Mouse (Mus musculus): ENCODE results near the gene Zmpste24. TPM values are rescaled to one million over a fixed set of nuclear protein-coding genes. Genes with fewer than 3 reads are reported as not detected.

The Zmpste24 gene
- total RNA-seq, 2 experiments from 2014 or later: 19.8 to 20.8 TPM

GRCm38 (mm10) chr4:121031440-121031839 lies 66.6 kb downstream of the Zmpste24 start:
- DNase-seq: no peak

- no peak for DNase-seq
Measured at GRCm38 (mm10) chr4:121029632-121030031, 68.4 kb downstream of the Zmpste24 start.

- DNase-seq: peak; percentile 78
Measured at GRCm38 (mm10) chr4:121028659-121029392, 69.2 kb downstream of the Zmpste24 start.

DNA sequence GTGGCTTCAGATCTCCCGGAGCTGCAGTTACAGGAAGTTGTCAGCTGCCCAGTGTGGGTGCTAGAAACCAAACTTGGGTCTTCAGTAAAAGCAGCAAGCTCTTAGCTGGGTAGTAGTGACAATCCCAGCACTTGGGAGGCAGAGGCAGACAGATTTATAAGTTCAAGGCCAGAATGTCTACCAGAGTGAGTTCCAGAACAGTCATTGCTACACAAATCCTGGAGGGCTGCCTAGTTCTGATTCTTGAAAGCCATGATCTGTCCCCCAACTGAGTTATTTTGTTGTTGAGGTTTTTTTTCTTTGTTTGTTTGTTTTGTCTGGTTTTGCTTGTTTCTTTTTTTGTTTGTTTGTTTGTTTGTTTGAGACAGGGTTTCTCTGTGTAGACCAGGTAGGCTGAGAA lies 69.9 kb downstream of the Zmpste24 start:
- no peak for DNase-seq

DNA sequence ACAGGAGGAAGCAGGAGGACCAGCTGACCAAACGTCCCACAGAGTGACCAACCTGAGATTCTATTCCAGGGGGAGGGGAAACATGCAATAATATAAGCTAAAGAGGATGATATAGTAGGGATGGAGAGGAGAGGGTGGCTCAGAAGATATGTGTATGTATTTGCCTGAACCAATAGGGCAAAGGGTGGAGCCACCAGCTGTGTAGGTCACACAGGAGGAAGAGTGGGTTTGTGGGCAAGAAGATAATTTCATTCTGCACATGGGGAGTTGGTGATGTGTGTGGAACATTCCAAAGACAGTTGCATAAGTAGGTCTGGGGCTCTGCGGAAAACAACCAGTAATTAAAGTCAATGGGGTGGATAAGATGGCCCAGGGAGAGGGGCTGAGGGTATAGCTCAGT lies 72.4 kb downstream of the Zmpste24 start:
- DNase-seq: no peak

DNA sequence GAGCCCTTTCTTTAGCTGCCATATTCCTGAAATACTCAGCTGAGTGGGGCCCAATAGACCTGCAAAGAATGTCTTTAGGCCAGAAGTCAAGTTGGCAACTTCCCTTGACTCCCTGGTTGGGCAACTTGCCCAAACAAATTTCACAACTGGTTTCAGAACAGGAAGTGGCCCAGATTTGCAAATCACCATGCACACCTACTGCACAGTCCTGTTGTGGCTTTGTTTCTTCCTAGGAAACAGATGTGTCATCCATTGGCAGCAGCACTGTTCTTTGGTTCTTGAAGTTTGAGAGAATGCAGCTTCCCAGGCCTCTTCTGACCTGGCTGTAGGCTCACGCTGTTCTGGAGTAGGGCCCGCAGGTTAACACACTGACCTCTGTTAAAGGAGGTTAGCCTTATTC lies 74.1 kb downstream of the Zmpste24 start:
- peak; percentile 29 for DNase-seq

DNA sequence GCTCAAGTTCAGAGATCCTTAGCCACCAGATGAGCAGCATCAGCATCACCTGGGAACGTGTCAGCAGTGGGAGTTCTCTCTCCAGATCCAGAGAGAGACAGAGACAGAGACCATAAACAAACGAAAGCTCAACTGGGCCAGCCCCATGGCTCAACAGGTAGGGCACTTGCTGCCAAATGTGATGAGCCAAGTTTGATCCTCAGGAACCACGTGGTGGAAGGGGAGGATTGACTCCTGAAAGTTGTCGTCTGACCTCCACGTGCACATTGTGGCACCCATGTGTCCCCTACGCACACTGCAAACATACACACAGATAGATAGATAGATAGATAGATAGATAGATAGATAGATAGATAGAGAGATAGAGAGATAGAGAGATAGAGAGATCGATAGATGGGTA lies 74.6 kb downstream of the Zmpste24 start:
- DNase-seq: no peak

DNA sequence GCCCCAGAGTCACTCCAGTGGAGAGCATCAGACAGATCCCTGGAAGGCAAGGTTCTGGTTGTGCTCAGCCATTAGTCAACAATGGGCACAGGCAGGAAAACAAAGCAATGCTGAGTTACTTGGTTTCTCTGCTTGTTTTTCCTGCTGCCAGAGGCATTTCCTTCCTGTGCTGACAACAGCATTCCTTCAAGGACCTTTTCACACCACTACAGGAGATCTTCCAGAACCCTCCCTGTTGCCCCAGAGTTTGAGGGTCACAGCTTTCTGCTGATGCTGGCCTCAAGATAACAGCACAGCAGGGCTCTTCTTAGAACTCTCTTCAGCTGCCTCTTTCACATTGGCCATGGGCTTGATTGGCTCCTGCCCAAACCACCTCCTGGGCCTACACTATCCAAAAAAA lies 76.1 kb downstream of the Zmpste24 start:
- DNase-seq: no peak

- DNase-seq: no peak
Measured at GRCm38 (mm10) chr4:121020040-121020790, 77.8 kb downstream of the Zmpste24 start.

- DNase-seq: no peak
Measured at GRCm38 (mm10) chr4:121018250-121018649, 79.8 kb downstream of the Zmpste24 start.

DNA sequence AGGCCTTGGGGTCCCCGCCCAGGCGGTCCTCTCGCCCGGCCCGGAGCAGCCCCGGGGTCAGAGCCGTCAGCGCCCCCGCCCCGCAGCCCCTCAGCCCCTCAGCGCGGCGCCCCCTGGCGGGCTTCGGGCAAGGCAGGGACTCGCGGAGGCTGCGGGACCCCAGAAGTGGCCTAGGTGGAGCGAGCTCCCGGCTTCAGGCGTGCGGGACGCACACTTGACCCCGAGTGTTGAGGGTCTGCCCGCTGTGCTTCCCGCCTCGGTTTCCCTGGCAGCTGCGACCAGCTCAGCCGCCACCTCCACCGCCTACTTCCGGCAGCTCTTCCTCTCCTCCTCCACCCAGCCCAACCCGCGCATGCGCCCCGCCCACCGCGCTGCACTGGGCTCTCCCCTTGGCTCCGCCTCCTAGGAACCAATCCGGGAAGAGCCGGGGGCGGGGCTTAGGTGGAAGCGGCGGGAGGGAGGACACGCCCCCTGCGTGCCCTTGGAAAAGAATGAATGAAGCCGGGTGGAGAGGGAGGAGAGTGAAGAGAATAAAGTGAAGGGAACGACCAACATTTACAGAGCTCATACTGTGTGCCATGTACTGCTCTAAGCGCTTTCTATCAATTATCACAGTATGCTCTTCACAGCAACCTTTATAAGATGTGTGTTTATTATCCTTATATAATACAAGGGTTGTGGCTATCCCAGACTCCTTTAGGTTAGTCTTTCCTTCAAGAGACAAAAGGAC lies 80.9 kb downstream of the Zmpste24 start, which contains the start of gene Smap2:
Gene Smap2 (minus strand): TSS at position 320 of the 730 bp plus-strand sequence.
- peak; percentile 100 for DNase-seq

GRCm38 (mm10) chr4:121016021-121016898 lies 81.8 kb downstream of the Zmpste24 start:
- DNase-seq: peak; percentile 43

DNA sequence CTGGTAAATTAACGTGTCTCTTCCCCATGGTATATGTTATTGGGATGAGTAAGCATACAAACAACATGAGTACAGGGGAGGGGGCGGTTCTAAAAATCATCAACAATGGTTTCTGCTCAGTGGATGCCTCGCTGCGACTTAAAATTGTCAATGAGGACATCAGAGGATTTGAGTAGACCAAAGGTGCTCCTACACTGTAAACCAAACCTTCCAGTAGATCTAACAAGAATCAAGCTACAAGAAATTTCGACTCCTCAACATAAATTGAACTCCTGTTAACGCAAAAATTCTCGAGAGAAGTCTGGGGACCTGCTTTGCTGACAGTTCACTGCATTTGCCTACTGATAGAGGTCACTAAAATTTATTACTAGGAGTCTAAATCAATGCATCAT lies 82.8 kb downstream of the Zmpste24 start:
- no peak for DNase-seq

DNA sequence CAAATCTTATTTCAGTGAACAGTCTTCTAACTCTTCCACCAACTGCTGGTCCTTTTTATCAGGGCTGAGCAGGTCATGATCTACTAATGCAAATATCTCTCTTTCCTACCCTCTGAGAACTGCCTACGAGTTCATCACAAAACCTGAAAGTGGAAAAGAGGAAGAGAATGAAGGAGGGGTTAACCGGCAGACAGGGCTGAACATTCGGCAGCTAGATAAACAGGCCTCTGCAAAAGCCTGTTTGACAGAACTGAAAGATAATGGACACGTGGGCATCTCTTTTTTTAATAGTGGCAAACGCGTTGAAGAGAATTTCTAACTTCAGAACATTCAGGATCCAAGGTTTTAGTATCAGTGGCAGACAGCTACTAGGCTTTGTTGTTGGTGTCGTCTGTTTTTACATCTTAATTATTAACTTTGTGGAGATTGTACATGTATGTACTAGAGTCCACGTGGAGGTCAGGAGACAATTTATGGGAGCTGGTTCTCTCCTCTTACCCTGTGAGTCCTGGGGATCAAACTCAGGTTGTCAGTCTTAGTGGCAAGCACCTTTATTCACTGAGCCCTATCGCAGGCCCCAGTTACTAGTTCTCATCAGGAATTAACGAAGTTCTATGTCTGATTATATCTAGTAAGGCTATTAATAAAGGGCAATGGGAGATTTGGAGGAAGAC lies 83.3 kb downstream of the Zmpste24 start:
- DNase-seq: no peak

- DNase-seq: no peak
Measured at GRCm38 (mm10) chr4:121010770-121011549, 87.1 kb downstream of the Zmpste24 start.

Other genes with a start within 250 kb of the Zmpste24 start
- gene Rims3, start 243.4 kb downstream of the Zmpste24 start, total RNA-seq (2021): under 1 TPM; 0.21 to 0.29 TPM
- gene Exo5, start 173.2 kb downstream of the Zmpste24 start, total RNA-seq (2021): 1 to 10 TPM; 7.8 to 8.5 TPM
- 1 to 10 TPM; 5.6 to 6.1 TPM for gene Zfp69, start 146.5 kb downstream of the Zmpste24 start, total RNA-seq (2021)
- gene Smap2, start 81.0 kb downstream of the Zmpste24 start, total RNA-seq (2021): 10 to 100 TPM; 29.2 to 31.0 TPM
- 1 to 10 TPM; 3.0 TPM for gene Col9a2, start 58.9 kb downstream of the Zmpste24 start, total RNA-seq (2021)
- gene Tmco2, start 11.0 kb upstream of the Zmpste24 start, total RNA-seq (2021): not detected
- 10 to 100 TPM; 22.0 to 23.1 TPM for gene Rlf, start 116.8 kb upstream of the Zmpste24 start, total RNA-seq (2021)
- not detected for gene Gm12888, start 226.7 kb upstream of the Zmpste24 start, total RNA-seq (2021)